Mouse (Mus musculus) ES-E14 (cell line): ENCODE measurements around the gene 1700020D05Rik. TPM values are rescaled to one million over a fixed set of nuclear protein-coding genes. Genes with fewer than 3 reads are reported as not detected.

ENCODE experiments used
- DNase-seq: peaks from one replicate; pipeline ENCODE4 v3.0.0-alpha.2; 2013; ENCODE audit warnings: low read depth, low spot score
- H3K27ac ChIP-seq: 2 replicates; pipeline ENCODE4 v1.5.1; 2012; ENCODE audit warnings: low read depth, mild to moderate bottlenecking, low read length, moderate library complexity, mixed read lengths; ENCODE audit not compliant: poor library complexity, insufficient read depth, severe bottlenecking
- H3K36me3 ChIP-seq: 2 replicates; pipeline ENCODE4 v1.6.1; 2012; ENCODE audit warnings: mild to moderate bottlenecking, low read length, moderate library complexity, mixed read lengths; ENCODE audit not compliant: control insufficient read depth, poor library complexity, insufficient read depth, severe bottlenecking
- H3K4me1 ChIP-seq, 2 experiments: fragments of 150-350 bp in 1 of 2; sonication (generic) in 1 of 2; 2 replicates each; pipeline ENCODE4 v1.6.1; 2012; ENCODE audit warnings: low read length in 2 of 2, mild to moderate bottlenecking in 1 of 2, mixed read lengths in 1 of 2; ENCODE audit not compliant: control insufficient read depth in 2 of 2, insufficient read depth in 2 of 2, poor library complexity in 1 of 2
- H3K4me3 ChIP-seq, 2 experiments: fragments of 150-350 bp in 1 of 2; sonication (generic) in 1 of 2; 2 replicates each; pipeline ENCODE4 v1.5.1; 2012; ENCODE audit warnings: low read length in 2 of 2, low read depth in 1 of 2, mild to moderate bottlenecking in 1 of 2, mixed read lengths in 1 of 2; ENCODE audit not compliant: insufficient read depth in 1 of 2, poor library complexity in 1 of 2, severe bottlenecking in 1 of 2
- H3K9ac ChIP-seq: 2 replicates; pipeline ENCODE4 v1.6.1; 2012; ENCODE audit warnings: low read depth, mild to moderate bottlenecking, low read length, mixed read lengths; ENCODE audit not compliant: poor library complexity, insufficient read depth, severe bottlenecking
- H3K9me3 ChIP-seq: fragments of 150-350 bp; sonication (generic); 2 replicates; pipeline ENCODE4 v1.6.1; 2012; ENCODE audit warnings: low read depth, mild to moderate bottlenecking, low read length; ENCODE audit not compliant: control insufficient read depth, insufficient read depth
- CHD2 ChIP-seq: IDR thresholded peaks from 2 replicates; pipeline ENCODE4 v1.6.1; 2014; ENCODE audit warnings: mild to moderate bottlenecking, low read depth, low read length, inconsistent platforms
- HCFC1 ChIP-seq: IDR thresholded peaks from 2 replicates; pipeline ENCODE4 v1.6.1; 2012; ENCODE audit warnings: low read length, inconsistent platforms, borderline replicate concordance; ENCODE audit not compliant: insufficient read depth
- MAFK ChIP-seq: IDR thresholded peaks from 2 replicates; pipeline ENCODE4 v1.6.1; 2014; ENCODE audit warnings: mild to moderate bottlenecking, low read depth, low read length, inconsistent platforms; ENCODE audit not compliant: insufficient read depth
- ZC3H11A ChIP-seq: IDR thresholded peaks from 2 replicates; pipeline ENCODE4 v1.6.1; 2012; ENCODE audit warnings: low read depth, mild to moderate bottlenecking, inconsistent platforms, low read length, borderline replicate concordance
- ZNF384 ChIP-seq: IDR thresholded peaks from 2 replicates; pipeline ENCODE4 v1.6.1; 2012; ENCODE audit warnings: low read depth, low read length, inconsistent platforms
- in situ Hi-C, 2 experiments: fragments of 600-800 bp; cut with MboI; formaldehyde crosslinking; loops; one replicate each; pipeline ENCODE4 v1.15.1; 2025; ENCODE audit warnings: low sequenced_read_pairs in 2 of 2, inconsistent platforms in 1 of 2; ENCODE audit not compliant: unreplicated experiment in 2 of 2
- total RNA-seq: library from RNA; depleted of rRNA; stranded (reverse); fragments of 300-350 nt; gene quantifications from 2 replicates; pipeline ENCODE4 v1.2.3, GENCODE M21; 2012

The 1700020D05Rik gene
- total RNA-seq, 1 experiment, result 1.7 TPM

DNA sequence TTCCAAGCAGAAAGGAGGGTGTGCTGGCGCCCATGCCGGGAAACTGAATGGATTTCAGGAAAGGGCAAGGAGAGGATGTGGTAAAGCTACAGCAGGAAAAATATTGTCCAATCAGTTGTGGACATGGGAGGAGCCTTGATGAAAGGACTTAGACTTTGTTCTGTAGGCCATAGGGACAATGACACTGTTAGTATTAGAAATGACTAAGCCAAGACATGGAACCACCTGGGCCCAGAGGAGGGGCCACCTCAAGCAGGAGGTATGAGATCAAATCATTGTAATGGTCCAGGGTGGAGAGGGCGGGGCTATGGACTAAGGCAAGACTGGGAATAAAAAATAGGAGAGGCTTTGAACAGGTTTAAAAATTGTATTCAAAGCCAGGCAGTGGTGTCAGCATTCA is 15.1 kb upstream of the 1700020D05Rik start:
- no peaks in the 10 kb centered on the region for H3K36me3 ChIP-seq
- no peak for TF ChIP-seq HCFC1
- TF ChIP-seq ZNF384, result no peak
- no peak for TF ChIP-seq MAFK
- TF ChIP-seq CHD2, result no peak
- TF ChIP-seq ZC3H11A, result no peak
- no peak overlapping the region for H3K9ac ChIP-seq
- no peak overlapping the region for H3K4me3 ChIP-seq
- peaks cover 3 to 11% of the 10 kb centered on the region in 2 experiments; a peak in 3 of 4 replicates for H3K4me1 ChIP-seq
- H3K27ac ChIP-seq, result no peak overlapping the region
- no peaks in the 10 kb centered on the region for H3K9me3 ChIP-seq
- no peak for DNase-seq
- in situ Hi-C loops, result no loop called here

DNA sequence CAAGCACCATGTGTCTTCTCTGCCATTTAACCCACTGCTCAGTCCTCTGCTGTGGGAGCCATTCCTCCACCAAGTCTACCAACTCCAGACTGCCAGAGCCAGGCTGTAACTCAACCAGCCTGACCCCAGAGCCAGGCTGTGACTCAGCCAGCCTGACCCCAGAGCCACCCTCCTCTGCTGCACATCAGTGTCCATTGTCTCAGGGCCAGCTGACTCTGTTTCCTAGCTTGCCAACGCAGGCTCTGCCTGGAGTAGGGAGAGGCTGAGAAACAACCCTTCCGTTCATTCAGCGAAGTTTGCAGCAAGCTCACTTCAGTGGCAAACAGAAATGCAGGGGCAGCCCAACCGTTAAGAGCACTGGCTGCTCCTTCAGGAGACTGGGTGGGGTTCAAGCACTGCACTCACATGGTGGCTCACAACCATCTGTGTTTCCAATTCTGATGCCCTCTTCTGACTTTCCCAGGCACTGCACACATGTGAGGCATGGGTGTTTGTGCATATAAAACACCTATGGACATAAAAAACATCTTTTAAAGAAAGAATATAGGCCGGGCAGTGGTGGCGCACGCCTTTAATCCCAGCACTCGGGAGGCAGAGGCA is 13.4 kb upstream of the 1700020D05Rik start:
- no peak for TF ChIP-seq MAFK
- TF ChIP-seq ZNF384, result no peak
- TF ChIP-seq CHD2, result no peak
- Histone ChIP-seq H3K4me3 (no peak overlapping the region), H3K27ac (0 out of 2 replicates have a peak overlapping the region, but pooled peaks have one; percentile 38), H3K36me3 (no peaks in the 10 kb centered on the region), H3K9me3 (no peaks in the 10 kb centered on the region), H3K4me1 (peaks cover 3 to 11% of the 10 kb centered on the region in 2 experiments; a peak in 3 of 4 replicates), H3K9ac (no peak overlapping the region)
- DNase-seq, result no peak
- in situ Hi-C loops, result no loop called here

DNA sequence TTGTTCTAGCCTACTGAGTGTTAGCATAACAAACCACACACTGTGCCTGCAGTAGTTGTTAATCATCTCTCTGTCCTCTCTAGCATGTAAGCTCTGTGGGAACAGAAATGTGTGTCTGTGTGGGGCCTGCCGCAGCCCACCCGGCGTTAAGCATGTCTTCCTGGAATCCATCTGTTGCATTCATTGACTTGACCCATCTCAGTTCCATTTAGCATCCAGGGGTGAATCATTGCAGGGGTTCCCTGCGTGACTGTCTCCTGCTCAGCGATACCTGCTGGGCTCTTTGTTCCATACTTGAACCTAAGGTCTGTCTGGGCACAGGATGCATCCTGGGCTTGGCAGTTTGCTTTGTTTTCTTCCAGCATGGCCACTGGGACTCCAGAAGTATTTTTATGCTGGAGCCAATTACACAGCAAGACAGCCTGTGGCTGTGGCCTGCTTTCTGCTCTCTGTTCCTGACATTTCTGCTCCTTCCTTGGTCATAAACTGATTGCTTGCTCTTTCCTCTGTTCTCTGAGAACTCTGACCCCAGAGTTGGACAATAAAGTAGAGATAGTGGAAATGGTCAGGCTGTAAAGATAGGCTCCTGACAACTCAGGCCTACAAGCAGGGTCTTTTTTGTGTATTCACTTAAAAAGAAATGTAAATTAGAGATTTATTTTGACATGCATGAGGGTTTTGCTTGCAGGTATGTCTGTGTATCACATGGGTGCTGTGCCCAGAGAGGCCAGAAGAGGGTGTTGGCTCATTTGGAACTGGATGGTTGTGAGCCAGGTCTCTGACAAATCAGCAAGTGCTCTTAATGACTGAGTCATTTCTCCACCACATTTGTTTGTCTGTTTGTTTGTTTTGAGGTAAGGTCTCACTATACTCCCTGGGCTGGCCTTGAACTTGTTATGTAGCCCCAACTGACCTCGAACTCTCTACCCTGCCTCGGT is 12.5 kb upstream of the 1700020D05Rik start:
- in situ Hi-C loops, result no loop called here
- Histone ChIP-seq H3K9me3 (no peaks in the 10 kb centered on the region), H3K4me3 (no peak overlapping the region), H3K9ac (no peak overlapping the region), H3K36me3 (no peaks in the 10 kb centered on the region), H3K4me1 (peaks cover 3 to 11% of the 10 kb centered on the region in 2 experiments; a peak in 3 of 4 replicates), H3K27ac (peak overlapping the region; percentile 41)
- TF ChIP-seq CHD2 (no peak), ZC3H11A (no peak), MAFK (no peak), ZNF384 (no peak), HCFC1 (no peak)
- no peak for DNase-seq

DNA sequence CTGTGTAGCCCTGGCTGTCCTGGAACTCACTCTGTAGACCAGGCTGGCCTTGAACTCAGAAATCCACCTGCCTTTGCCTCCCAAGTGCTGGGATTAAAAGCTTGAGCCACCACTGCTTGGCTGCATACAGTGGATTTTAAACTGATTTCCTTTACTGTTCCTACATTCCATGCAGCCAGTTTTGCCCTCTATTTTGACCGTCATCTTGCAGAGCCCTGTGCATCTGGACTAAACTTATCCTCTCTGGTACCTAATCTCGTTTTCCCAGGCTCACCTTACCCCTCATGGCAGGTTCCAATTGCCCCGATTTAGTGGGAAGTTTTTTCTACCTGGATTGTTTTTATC is 9.4 kb upstream of the 1700020D05Rik start:
- in situ Hi-C loops, result no loop called here
- Histone ChIP-seq H3K9ac (no peak overlapping the region), H3K9me3 (no peaks in the 10 kb centered on the region), H3K27ac (no peak overlapping the region), H3K4me3 (no peak overlapping the region), H3K4me1 (peaks cover 4 to 16% of the 10 kb centered on the region in 2 experiments; a peak in 3 of 4 replicates), H3K36me3 (no peaks in the 10 kb centered on the region)
- DNase-seq, result no peak
- TF ChIP-seq ZC3H11A (no peak), CHD2 (no peak), ZNF384 (no peak), MAFK (no peak), HCFC1 (no peak)
